Mouse (Mus musculus) embryonic facial prominence, embryonic 12.5 days (tissue): ENCODE data around the gene Plxna3. TPM values are rescaled to one million over a fixed set of nuclear protein-coding genes. Genes with fewer than 3 reads are reported as not detected.
A peak's percentile ranks its signal among the peaks of the same experiment; 100 is the strongest.

Source experiments
- ATAC-seq: fragments of 200-750 bp; cut with Nextera tagmentation; 2 replicates; pipeline ENCODE4 v1.8.0; 2017; ENCODE audit not compliant: insufficient number of reproducible peaks, insufficient read depth, low FRiP score, low TSS enrichment
- H3K27ac ChIP-seq: fragments of 300-500 bp; sonication (generic); 2 replicates; pipeline ENCODE4 v1.5.1; 2016; ENCODE audit warnings: mild to moderate bottlenecking
- H3K27me3 ChIP-seq: fragments of 300-500 bp; sonication (generic); 2 replicates; pipeline ENCODE4 v1.6.1; 2016; ENCODE audit warnings: mild to moderate bottlenecking, moderate library complexity
- H3K36me3 ChIP-seq: fragments of 300-500 bp; sonication (generic); 2 replicates; pipeline ENCODE4 v1.6.1; 2016; ENCODE audit warnings: mild to moderate bottlenecking
- H3K4me1 ChIP-seq: fragments of 300-500 bp; sonication (generic); 2 replicates; pipeline ENCODE4 v1.6.1; 2016
- H3K4me2 ChIP-seq: fragments of 300-500 bp; sonication (generic); replicated peaks from 2 replicates; pipeline ENCODE4 v1.6.1; 2016; ENCODE audit warnings: mild to moderate bottlenecking, moderate library complexity
- H3K4me3 ChIP-seq: fragments of 300-500 bp; sonication (generic); 2 replicates; pipeline ENCODE4 v1.5.1; 2016; ENCODE audit warnings: mild to moderate bottlenecking
- H3K9ac ChIP-seq: fragments of 300-500 bp; sonication (generic); 2 replicates; pipeline ENCODE4 v1.6.1; 2016; ENCODE audit warnings: mild to moderate bottlenecking, moderate library complexity
- H3K9me3 ChIP-seq: fragments of 300-500 bp; sonication (generic); 2 replicates; pipeline ENCODE4 v1.6.1; 2016; ENCODE audit warnings: mild to moderate bottlenecking, moderate library complexity
- WGBS: fragments of 180-500 bp; shearing (Covaris S2); methylation state at CpG from one replicate; pipeline ENCODE4 v1.1.7; 2016; 5-methylcytosine and 5-hydroxymethylcytosine counted together
- microRNA-seq: library from miRNA; unstranded; fragments of <30 nt; microRNA quantifications from one replicate; pipeline ENCODE4, GENCODE M21; 2017
- polyA plus RNA-seq: library from polyadenylated mRNA; unstranded; fragments of >200 nt; fragmentation: Nextera tagmentation; extraction: Ambion mirVana; gene quantifications from 2 replicates; pipeline ENCODE4 v1.2.1, GENCODE M21; 2016

Gene Plxna3
- polyA plus RNA-seq, 1 experiment from 2014 or later, result 25.1 TPM

- 55% methylated on average over 2 of the region's 2 CpGs for WGBS
- H3K4me3 ChIP-seq, result no peak overlapping the region
- H3K36me3 ChIP-seq, result 0 out of 2 replicates have a peak, but pooled peaks cover 3% of the 10 kb centered on the region
- no peaks in the 10 kb centered on the region for H3K27me3 ChIP-seq
- no peak overlapping the region for H3K27ac ChIP-seq
- H3K9ac ChIP-seq, result no peak overlapping the region
- H3K4me2 ChIP-seq, result no peak overlapping the region
- no peak for ATAC-seq
- no peaks in the 10 kb centered on the region for H3K9me3 ChIP-seq
- H3K4me1 ChIP-seq, result no peaks in the 10 kb centered on the region
These were observed 55.6 kb downstream of the Plxna3 start for GRCm38 (mm10) chrX:74384451-74384850.

- H3K27me3 ChIP-seq, result no peaks in the 10 kb centered on the region
- H3K9ac ChIP-seq, result no peak overlapping the region
- ATAC-seq, result no peak
- no peaks in the 10 kb centered on the region for H3K9me3 ChIP-seq
- H3K4me1 ChIP-seq, result no peaks in the 10 kb centered on the region
- 0 out of 2 replicates have a peak, but pooled peaks cover 3% of the 10 kb centered on the region for H3K36me3 ChIP-seq
- H3K4me2 ChIP-seq, result no peak overlapping the region
- no peak overlapping the region for H3K4me3 ChIP-seq
- no peak overlapping the region for H3K27ac ChIP-seq
These were observed 59.3 kb downstream of the Plxna3 start for GRCm38 (mm10) chrX:74388153-74388552.

- ATAC-seq, result peak; percentile 99
These were observed 63.9 kb downstream of the Plxna3 start, which contains the start of the genes Fam3a and Ikbkg for GRCm38 (mm10) chrX:74392535-74393443. Gene Fam3a (minus strand): TSS chrX:74393272. Gene Ikbkg (plus strand): TSS chrX:74393290.

More at GRCm38 (mm10) chrX:74392535-74393443, 63.9 kb downstream of the Plxna3 start, which contains the start of the genes Fam3a and Ikbkg:
- WGBS, result 22% methylated on average over 30 of the region's 30 CpGs
- no peaks in the 10 kb centered on the region for H3K9me3 ChIP-seq
- no peaks in the 10 kb centered on the region for H3K4me1 ChIP-seq
- peak within 1 kb of the TSS; percentile 65 for H3K9ac ChIP-seq
- H3K4me2 ChIP-seq, result peak within 1 kb of the TSS; percentile 57
- H3K27me3 ChIP-seq, result no peaks in the 10 kb centered on the region
- no peaks in the 10 kb centered on the region for H3K36me3 ChIP-seq
- H3K4me3 ChIP-seq, result peak within 1 kb of the TSS; percentile 48
- H3K27ac ChIP-seq, result peak within 1 kb of the TSS; percentile 88

Small RNA genes within 50 kb of the gene (microRNA-seq; reads per million reads assigned to microRNA genes)
- not detected for gene Mir7092

Other genes with a start within 250 kb of the Plxna3 start
- not detected in 2 replicates for gene Opn1mw, start 201.6 kb upstream of the Plxna3 start, polyA plus RNA-seq
- gene Mecp2, start 193.7 kb upstream of the Plxna3 start, polyA plus RNA-seq, result 14.8 and 15.6 TPM in 2 replicates
- not detected in 2 replicates for gene Tex28, start 161.2 kb upstream of the Plxna3 start, polyA plus RNA-seq
- 0.08 TPM in 1 of 2 replicates, not detected in the other for gene Tktl1, start 151.8 kb upstream of the Plxna3 start, polyA plus RNA-seq
- gene Flna, start 79.2 kb upstream of the Plxna3 start, polyA plus RNA-seq, result 359 and 360 TPM in 2 replicates
- 21.9 and 24.4 TPM in 2 replicates for gene Emd, start 74.4 kb upstream of the Plxna3 start, polyA plus RNA-seq
- 745 and 775 TPM in 2 replicates for gene Rpl10, start 58.3 kb upstream of the Plxna3 start, polyA plus RNA-seq
- gene Taz, start 47.2 kb upstream of the Plxna3 start, polyA plus RNA-seq, result 84.4 and 85.7 TPM in 2 replicates
- gene Dnase1l1, start 46.7 kb upstream of the Plxna3 start, polyA plus RNA-seq, result 9.1 and 9.6 TPM in 2 replicates
- gene Atp6ap1, start 32.0 kb upstream of the Plxna3 start, polyA plus RNA-seq, result 114 and 120 TPM in 2 replicates
- 305 and 323 TPM in 2 replicates for gene Gdi1, start 24.1 kb upstream of the Plxna3 start, polyA plus RNA-seq
- gene Fam50a, start 16.0 kb upstream of the Plxna3 start, polyA plus RNA-seq, result 66.3 and 68.5 TPM in 2 replicates
- gene Lage3, start 24.6 kb downstream of the Plxna3 start, polyA plus RNA-seq, result 114 and 122 TPM in 2 replicates
- gene Ubl4a, start 44.2 kb downstream of the Plxna3 start, polyA plus RNA-seq, result 62.1 and 62.2 TPM in 2 replicates
- 16.4 and 18.2 TPM in 2 replicates for gene Slc10a3, start 44.3 kb downstream of the Plxna3 start, polyA plus RNA-seq
- 34.2 and 34.3 TPM in 2 replicates for gene Fam3a, start 64.2 kb downstream of the Plxna3 start, polyA plus RNA-seq
- gene Ikbkg, start 64.2 kb downstream of the Plxna3 start, polyA plus RNA-seq, result 19.4 and 20.0 TPM in 2 replicates
- 47.6 and 51.3 TPM in 2 replicates for gene G6pdx, start 100.1 kb downstream of the Plxna3 start, polyA plus RNA-seq
- gene Gm6880, start 152.3 kb downstream of the Plxna3 start, polyA plus RNA-seq, result not detected in 2 replicates
- gene Olfr1326-ps1, start 245.8 kb downstream of the Plxna3 start, polyA plus RNA-seq, result not detected in 2 replicates